Mouse (Mus musculus): ENCODE measurements around the gene Mup16.
"Not testable (repeated sequence)": the region's sequence is repeated elsewhere in the genome, so short reads cannot be mapped to it uniquely, and the experiment has no call there.

Mup16 gene

DNA sequence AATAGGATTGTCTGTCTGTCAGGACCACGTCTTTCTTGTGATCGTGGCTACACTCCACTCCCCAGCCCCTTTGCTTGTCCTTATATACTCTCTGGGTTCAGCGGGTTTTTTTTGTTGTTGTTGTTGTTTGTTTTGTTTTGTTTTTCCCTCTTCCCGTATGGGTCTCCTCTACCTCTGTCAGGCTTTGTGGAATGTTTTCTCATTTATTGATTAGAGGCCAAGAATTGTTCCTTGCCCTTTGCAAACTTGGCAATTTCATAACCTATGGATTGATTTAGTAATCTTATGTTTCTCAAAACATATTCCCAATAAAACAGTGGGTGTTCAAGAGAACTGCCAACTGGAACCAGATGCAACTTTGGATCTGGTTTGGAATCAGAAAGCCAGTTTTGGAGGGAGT, at the start of gene Mup16:
TSS of gene Mup16 (minus strand) at position 101 of the 400 bp plus-strand sequence.
- DNase-seq = not testable (repeated sequence)

DNA sequence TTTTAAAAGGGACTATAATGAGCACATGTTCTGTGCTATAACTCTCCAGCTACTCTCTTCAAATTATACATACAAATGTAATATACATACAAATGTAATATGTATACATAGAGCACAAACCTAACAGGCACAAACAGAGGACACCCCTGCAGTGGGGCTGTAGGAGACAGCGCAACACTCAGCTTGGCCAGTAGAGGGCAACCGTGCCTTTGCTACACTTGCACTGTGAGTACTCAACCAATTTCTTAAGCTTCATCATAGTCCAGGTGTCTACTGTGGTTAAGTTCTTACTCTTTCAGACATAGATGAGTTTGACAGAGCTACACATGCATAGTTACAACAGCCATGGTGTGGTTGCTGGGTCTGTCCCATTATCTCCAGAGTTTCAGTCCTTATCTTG, 36.6 kb upstream of the Mup16 start:
- not testable (repeated sequence) for DNase-seq

Data from thymus, postnatal 14 days (tissue).